Mouse (Mus musculus) right cerebral cortex, postnatal 10 days (tissue): ENCODE results near the gene Lrrc4.
A peak's percentile ranks its signal among the peaks of the same experiment; 100 is the strongest.

Source experiments
- DNase-seq, 2 experiments: peaks; one replicate each; pipeline ENCODE4 v3.0.0; 2021; ENCODE audit warnings: low spot score in 2 of 2

Gene Lrrc4

GRCm38 (mm10) chr6:28831011-28831853 lies at the start of gene Lrrc4:
TSS of gene Lrrc4 (minus strand) at chr6:28831747.
- peak in 1 of 2 experiments; percentile 51 for DNase-seq

DNA sequence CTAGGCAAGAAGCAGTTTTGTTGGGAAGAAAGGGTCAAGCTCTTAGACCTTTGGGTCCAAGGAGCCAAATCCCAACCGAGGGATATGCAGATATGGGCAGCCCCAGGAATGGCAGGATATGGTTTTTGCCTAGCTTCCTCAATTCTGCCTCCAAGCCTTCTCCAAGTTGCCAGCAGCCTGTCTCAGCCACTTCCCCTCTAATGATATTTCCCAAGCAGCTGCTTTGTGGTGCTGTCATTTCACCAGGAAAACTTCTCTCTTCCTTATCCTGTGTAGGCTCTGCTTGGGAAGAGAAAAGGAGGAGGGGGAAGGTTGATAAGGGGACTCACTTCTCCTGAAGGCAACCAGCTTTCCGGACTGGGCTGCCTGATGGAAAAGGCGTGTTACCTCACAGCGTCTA lies 49.4 kb upstream of the Lrrc4 start:
- DNase-seq, result no peak

GRCm38 (mm10) chr6:28879315-28879714 lies 47.8 kb upstream of the Lrrc4 start:
- no peak for DNase-seq

- peak; percentile 61 to 64 for DNase-seq
Observed at GRCm38 (mm10) chr6:28877945-28878666, 46.6 kb upstream of the Lrrc4 start.

GRCm38 (mm10) chr6:28876492-28876891 lies 44.9 kb upstream of the Lrrc4 start:
- peak; percentile 56 to 62 for DNase-seq

DNA sequence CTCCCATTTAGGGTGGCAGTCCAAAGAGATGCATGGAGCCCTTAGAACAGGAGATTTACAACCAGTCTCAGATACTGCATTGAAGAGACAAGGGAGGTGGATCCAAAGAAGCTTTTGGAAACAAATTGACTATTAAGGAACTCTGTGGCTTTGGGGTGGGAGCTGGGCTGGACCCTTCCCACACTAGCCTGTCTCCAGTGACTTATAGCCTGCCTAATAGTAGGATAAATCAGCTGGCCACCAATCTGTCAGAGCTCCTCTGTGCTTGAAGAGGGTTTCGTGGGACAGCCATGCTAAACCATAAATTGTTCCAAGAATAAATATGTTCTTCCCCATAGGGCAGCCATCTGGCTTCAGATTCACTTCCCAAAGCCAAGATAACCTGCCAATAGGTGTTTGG lies 43.8 kb upstream of the Lrrc4 start:
- DNase-seq, result no peak

DNA sequence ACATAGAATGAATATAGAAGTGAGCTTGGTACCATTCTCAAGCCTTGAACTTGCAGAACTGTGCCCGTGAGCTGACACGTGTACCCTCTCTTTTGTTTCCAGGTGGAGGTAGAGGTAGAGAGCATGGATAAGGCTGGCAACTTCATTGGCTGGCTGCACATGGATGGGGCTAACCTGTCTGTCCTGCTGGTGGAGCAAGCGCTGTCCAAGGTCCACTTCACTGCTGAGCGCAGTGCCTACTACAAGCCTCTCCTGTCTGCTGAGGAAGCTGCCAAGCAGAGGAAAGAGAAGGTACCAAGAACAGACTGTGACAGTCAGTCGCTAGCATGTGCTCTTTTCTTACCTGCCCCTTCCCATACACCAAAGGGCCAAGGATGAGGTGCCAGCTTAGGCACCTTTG lies 43.2 kb upstream of the Lrrc4 start:
- DNase-seq, result no peak

DNA sequence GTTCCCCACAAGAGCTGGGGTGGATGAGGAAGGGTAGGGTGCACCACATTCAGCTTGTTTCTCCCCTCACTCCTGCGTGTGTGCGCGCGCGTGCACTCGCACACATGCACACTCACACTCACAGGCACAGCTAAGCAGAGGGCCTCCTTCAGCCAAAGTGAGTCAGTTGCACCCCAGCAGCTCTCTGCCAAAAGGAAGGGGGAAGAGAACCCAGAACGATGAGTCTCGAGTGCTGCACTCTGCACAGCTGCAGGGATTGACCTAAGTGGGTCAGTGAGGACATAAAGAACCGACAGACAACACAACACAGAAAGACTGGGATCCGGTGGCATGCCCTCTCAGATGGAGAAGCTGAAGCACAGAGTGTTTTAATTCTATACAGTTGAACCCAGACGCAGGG lies 42.5 kb upstream of the Lrrc4 start:
- no peak for DNase-seq

GRCm38 (mm10) chr6:28872421-28872795 lies 40.9 kb upstream of the Lrrc4 start:
- DNase-seq, result no peak

DNA sequence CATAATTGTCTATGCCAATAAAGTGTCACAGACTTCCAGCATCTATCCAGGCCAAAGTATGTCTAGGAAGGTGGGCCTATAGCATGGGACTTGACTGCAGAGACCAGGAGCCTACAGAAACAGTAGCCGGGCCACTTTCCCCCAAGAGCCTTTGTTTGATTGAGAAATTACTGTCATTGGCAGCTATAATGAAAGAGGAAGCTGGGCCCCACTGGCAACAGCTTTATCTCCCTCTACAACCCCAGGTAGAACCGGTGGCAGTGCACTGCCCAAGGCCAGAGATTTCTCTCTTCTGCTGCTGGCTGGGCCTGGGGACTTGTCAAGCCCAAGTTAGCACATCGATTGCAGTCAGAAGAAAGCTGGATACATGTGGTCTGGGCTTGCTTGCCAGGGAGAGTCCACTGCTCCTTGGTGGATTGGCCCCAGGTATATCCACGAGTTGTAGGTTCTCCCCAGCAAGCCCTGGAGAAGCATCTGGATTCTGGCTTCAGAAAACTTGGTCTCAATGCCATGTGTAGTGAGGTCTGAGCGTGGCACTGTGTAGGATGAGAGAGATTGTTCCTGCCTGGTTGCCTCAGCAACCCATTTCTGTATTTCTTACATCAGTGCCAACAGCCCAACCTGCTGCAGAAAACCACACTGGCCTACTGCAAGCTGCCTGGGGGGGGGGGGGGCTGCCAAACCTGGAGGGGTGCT lies 40.3 kb upstream of the Lrrc4 start:
- DNase-seq, result peak; percentile 51 to 66

DNA sequence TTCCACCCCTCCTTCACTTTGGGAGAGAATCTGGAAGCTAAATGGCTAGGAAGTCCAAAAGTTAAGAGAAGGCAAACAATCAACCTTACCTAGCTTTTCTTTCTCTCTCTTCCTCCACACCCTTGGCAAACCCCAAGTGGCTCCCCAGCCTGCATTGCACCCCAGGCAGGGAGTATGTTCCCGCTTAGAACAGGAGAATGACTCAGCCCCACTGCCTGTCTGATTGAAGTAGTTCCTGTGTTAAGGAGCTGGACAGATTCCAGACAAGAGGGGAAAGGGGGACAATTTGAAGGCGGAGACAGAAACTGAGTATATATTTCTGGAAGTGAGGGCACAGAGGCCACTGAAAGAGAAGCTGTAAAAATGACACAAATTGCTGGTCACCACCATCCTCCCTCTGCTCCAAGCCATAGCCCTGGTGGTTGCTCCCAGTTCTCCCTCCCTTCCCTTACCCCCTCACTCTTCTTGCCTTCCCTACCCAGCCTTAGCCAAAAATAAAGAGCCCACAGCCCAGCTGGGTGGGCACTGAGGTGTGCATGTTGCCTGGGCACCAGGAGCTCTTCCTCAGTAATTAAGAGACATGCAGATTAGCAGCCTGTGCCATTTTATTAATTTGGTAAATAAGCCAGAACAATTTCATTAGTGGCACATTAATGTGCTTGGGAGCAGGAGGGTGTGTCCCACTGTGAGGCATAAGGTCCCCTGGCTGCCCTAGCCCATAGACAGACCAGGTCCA lies 36.1 kb upstream of the Lrrc4 start:
- no peak for DNase-seq

DNA sequence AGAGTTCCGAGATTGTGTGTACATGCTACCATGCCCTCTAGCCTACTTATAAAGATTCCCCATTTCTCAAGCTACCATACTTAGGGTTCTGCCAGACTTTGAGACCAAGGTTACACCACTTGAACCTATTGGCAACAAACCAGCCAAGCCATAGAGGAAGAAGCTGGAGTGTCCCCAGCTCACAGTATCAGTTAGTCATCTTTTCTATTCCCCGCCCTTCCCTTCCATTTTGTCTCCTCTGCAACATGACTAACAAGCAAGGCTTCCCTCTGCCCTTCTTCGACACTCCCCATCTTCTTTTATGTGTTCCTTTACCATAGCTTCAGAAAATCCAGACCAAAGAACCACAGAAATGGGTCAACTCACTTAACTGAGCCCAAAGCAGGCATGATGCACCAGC lies 34.7 kb upstream of the Lrrc4 start:
- DNase-seq, result no peak

GRCm38 (mm10) chr6:28865112-28865511 lies 33.6 kb upstream of the Lrrc4 start:
- DNase-seq, result no peak

GRCm38 (mm10) chr6:28864684-28865083 lies 33.1 kb upstream of the Lrrc4 start:
- DNase-seq, result peak; percentile 57 to 73

- DNase-seq, result no peak
Observed at GRCm38 (mm10) chr6:28862304-28862703, 30.8 kb upstream of the Lrrc4 start.

- no peak for DNase-seq
Observed at GRCm38 (mm10) chr6:28860922-28861321, 29.4 kb upstream of the Lrrc4 start.

GRCm38 (mm10) chr6:28860450-28860849 lies 28.9 kb upstream of the Lrrc4 start:
- no peak for DNase-seq

DNA sequence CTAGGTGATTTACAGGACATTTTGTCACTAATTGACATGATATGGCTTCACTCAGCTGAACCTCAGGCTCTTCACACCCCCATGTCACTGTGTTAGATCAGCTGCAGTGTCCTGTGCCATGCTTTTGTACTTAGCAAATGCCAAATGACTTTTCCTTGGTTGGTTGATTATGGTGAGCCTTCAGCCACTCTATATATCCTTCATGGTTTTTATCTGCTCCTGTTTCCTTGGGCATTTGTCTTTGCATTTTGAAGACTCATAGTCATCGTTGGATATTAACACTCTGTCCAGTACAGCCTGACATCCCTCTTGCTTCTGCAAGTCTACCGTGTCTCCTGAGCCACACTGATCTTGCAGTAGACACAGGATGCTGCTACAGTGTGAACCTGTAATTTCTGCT lies 27.5 kb upstream of the Lrrc4 start:
- no peak for DNase-seq

GRCm38 (mm10) chr6:28857198-28858180 lies 25.9 kb upstream of the Lrrc4 start:
- no peak for DNase-seq

GRCm38 (mm10) chr6:28856789-28857188 lies 25.2 kb upstream of the Lrrc4 start:
- no peak for DNase-seq

DNA sequence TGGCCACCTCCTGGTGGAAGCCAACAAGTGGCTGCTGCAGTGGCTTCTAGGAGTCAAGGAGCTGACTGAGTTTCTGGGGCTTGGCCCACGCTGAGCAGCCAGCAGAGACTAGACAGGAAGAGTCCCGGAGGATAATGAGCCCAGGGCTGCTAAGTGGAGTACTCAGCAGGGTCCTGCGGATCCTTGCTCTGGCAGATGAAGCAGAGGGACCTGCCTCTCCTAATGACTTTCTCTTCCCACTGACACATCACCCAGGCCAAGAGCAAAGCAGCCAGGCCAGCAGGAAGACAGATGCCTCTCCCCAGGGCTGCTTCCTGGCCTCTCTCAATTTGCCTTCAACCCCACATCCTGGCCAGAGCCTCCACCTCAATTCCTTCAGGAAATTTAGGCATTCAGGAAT lies 23.9 kb upstream of the Lrrc4 start:
- DNase-seq, result no peak
